Mouse (Mus musculus) hindbrain, embryonic 15.5 days (tissue): ENCODE results near the gene Trit1. TPM values are rescaled to one million over a fixed set of nuclear protein-coding genes. Genes with fewer than 3 reads are reported as not detected.
A peak's percentile ranks its signal among the peaks of the same experiment; 100 is the strongest.

Source experiments
- ATAC-seq: fragments of 200-750 bp; cut with Nextera tagmentation; 2 replicates; pipeline ENCODE4 v1.8.0; 2017; ENCODE audit warnings: low read depth, moderate number of reproducible peaks, moderate TSS enrichment; ENCODE audit not compliant: low FRiP score
- H3K27ac ChIP-seq: fragments of 300-500 bp; sonication (generic); replicated peaks from 2 replicates; pipeline ENCODE4 v1.5.1; 2015; ENCODE audit warnings: mild to moderate bottlenecking, inconsistent platforms
- H3K27me3 ChIP-seq: fragments of 300-500 bp; sonication (generic); 2 replicates; pipeline ENCODE4 v1.6.1; 2015; ENCODE audit warnings: control low read depth, inconsistent platforms
- H3K36me3 ChIP-seq: fragments of 300-500 bp; sonication (generic); 2 replicates; pipeline ENCODE4 v1.6.1; 2015; ENCODE audit warnings: control low read depth, inconsistent platforms
- H3K4me1 ChIP-seq: fragments of 300-500 bp; sonication (generic); replicated peaks from 2 replicates; pipeline ENCODE4 v1.6.1; 2015; ENCODE audit warnings: control low read depth, inconsistent platforms
- H3K4me2 ChIP-seq: fragments of 300-500 bp; sonication (generic); 2 replicates; pipeline ENCODE4 v1.6.1; 2015; ENCODE audit warnings: moderate library complexity, mild to moderate bottlenecking, inconsistent platforms
- H3K4me3 ChIP-seq: fragments of 300-500 bp; sonication (generic); 2 replicates; pipeline ENCODE4 v1.5.1; 2015; ENCODE audit warnings: mild to moderate bottlenecking, inconsistent platforms
- H3K9ac ChIP-seq: fragments of 300-500 bp; sonication (generic); 2 replicates; pipeline ENCODE4 v1.6.1; 2015; ENCODE audit warnings: inconsistent platforms
- H3K9me3 ChIP-seq: fragments of 300-500 bp; sonication (generic); 2 replicates; pipeline ENCODE4 v1.6.1; 2016; ENCODE audit warnings: control low read depth, inconsistent platforms
- WGBS: fragments of 180-500 bp; shearing (Covaris S2); methylation state at CpG from one replicate; pipeline ENCODE4 v1.1.7; 2015; 5-methylcytosine and 5-hydroxymethylcytosine counted together
- polyA plus RNA-seq: library from polyadenylated mRNA; unstranded; fragments of >200 nt; fragmentation: Nextera tagmentation; extraction: Ambion mirVana; gene quantifications from 2 replicates; pipeline ENCODE4 v1.2.1, GENCODE M21; 2015

Gene Trit1
- polyA plus RNA-seq, 1 experiment from 2014 or later = 21.6 TPM

DNA sequence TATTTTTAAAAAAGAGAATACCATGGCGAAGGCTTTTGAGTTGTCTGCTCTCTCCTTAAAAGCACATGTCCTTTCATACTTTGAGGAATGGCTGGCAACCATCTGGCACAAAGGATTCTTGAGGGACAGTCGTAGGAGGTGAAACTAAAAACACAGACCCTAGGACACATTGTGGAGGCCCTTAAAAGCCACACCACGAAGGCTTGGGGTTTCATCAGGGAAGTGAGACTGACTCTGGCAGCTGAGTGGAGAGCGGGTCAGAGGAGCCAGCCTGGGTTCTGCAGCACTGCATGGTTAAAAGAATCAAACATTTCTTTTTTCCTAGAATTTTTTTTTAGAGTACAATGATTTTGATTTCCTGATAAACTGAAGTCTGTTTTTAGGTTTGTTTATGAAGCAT lies 10.2 kb downstream of the Trit1 start:
- ATAC-seq = no peak
- no peak overlapping the region for H3K4me3 ChIP-seq
- H3K9ac ChIP-seq = no peak overlapping the region
- peaks cover 15% of the 10 kb centered on the region; the same call in 1 of the 2 replicates for H3K36me3 ChIP-seq
- no peak overlapping the region for H3K27ac ChIP-seq
- 81% methylated on average over 4 of the region's 4 CpGs for WGBS
- no peaks in the 10 kb centered on the region for H3K27me3 ChIP-seq
- no peaks in the 10 kb centered on the region for H3K9me3 ChIP-seq
- no peak overlapping the region for H3K4me2 ChIP-seq
- H3K4me1 ChIP-seq = 0 out of 2 replicates have a peak, but pooled peaks cover 5% of the 10 kb centered on the region

DNA sequence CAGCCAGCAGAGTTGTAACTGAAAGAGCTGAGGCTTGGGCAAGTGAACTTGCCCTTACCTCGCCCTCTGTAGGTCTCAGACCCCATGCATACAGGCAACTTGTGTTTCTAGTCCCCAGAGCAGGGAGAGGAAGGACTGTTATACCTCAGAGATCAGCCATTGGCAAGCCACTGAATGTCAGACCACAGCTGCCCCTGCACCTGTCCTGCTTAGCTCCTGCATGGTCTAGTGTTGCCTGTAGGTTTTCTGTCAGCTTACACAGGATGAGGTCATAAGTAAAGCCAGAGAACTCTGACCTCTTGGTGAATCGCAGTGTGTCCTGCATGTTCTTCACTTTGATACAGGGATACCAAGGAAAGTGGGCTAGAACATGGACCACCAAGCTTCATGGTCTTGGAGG lies 18.4 kb downstream of the Trit1 start:
- Histone ChIP-seq H3K36me3 (peaks cover 22% of the 10 kb centered on the region), H3K9ac (no peak overlapping the region), H3K4me3 (no peak overlapping the region), H3K4me2 (no peak overlapping the region), H3K27me3 (no peaks in the 10 kb centered on the region), H3K9me3 (no peaks in the 10 kb centered on the region), H3K27ac (no peak overlapping the region), H3K4me1 (no peaks in the 10 kb centered on the region)
- WGBS = 93% methylated on average over 2 of the region's 2 CpGs
- ATAC-seq = no peak

- WGBS = 92% methylated on average over 2 of the region's 2 CpGs
- H3K9ac ChIP-seq = no peak overlapping the region
- H3K27me3 ChIP-seq = no peaks in the 10 kb centered on the region
- H3K4me2 ChIP-seq = no peak overlapping the region
- H3K36me3 ChIP-seq = peaks cover 26% of the 10 kb centered on the region
- no peak overlapping the region for H3K27ac ChIP-seq
- H3K4me1 ChIP-seq = no peaks in the 10 kb centered on the region
- no peaks in the 10 kb centered on the region for H3K9me3 ChIP-seq
- no peak for ATAC-seq
- no peak overlapping the region for H3K4me3 ChIP-seq
Measured at GRCm38 (mm10) chr4:123035636-123036035, 19.2 kb downstream of the Trit1 start.

GRCm38 (mm10) chr4:123036710-123037109 lies 20.3 kb downstream of the Trit1 start:
- H3K9ac ChIP-seq = no peak overlapping the region
- no peak overlapping the region for H3K4me3 ChIP-seq
- H3K27me3 ChIP-seq = no peaks in the 10 kb centered on the region
- no peaks in the 10 kb centered on the region for H3K4me1 ChIP-seq
- H3K9me3 ChIP-seq = no peaks in the 10 kb centered on the region
- ATAC-seq = no peak
- 76% methylated on average over 3 of the region's 3 CpGs for WGBS
- peaks cover 24% of the 10 kb centered on the region for H3K36me3 ChIP-seq
- no peak overlapping the region for H3K4me2 ChIP-seq
- H3K27ac ChIP-seq = no peak overlapping the region

GRCm38 (mm10) chr4:123041131-123041530 lies 24.7 kb downstream of the Trit1 start:
- peaks cover 31% of the 10 kb centered on the region for H3K36me3 ChIP-seq
- no peaks in the 10 kb centered on the region for H3K9me3 ChIP-seq
- no peak overlapping the region for H3K27ac ChIP-seq
- H3K4me1 ChIP-seq = peaks cover 2% of the 10 kb centered on the region; the same call in 1 of the 2 replicates
- WGBS = 93% methylated on average over 6 of the region's 6 CpGs
- H3K4me3 ChIP-seq = no peak overlapping the region
- no peak overlapping the region for H3K9ac ChIP-seq
- no peak overlapping the region for H3K4me2 ChIP-seq
- no peaks in the 10 kb centered on the region for H3K27me3 ChIP-seq
- no peak for ATAC-seq

- H3K27ac ChIP-seq = no peak overlapping the region
- H3K36me3 ChIP-seq = peaks cover 40% of the 10 kb centered on the region
- peaks cover 2% of the 10 kb centered on the region; the same call in 1 of the 2 replicates for H3K4me1 ChIP-seq
- H3K9ac ChIP-seq = no peak overlapping the region
- no peak overlapping the region for H3K4me3 ChIP-seq
- no peak for ATAC-seq
- no peaks in the 10 kb centered on the region for H3K27me3 ChIP-seq
- H3K4me2 ChIP-seq = no peak overlapping the region
- 38% methylated on average over 1 of the region's 1 CpGs for WGBS
- no peaks in the 10 kb centered on the region for H3K9me3 ChIP-seq
Measured at GRCm38 (mm10) chr4:123043858-123044257, 27.5 kb downstream of the Trit1 start.

DNA sequence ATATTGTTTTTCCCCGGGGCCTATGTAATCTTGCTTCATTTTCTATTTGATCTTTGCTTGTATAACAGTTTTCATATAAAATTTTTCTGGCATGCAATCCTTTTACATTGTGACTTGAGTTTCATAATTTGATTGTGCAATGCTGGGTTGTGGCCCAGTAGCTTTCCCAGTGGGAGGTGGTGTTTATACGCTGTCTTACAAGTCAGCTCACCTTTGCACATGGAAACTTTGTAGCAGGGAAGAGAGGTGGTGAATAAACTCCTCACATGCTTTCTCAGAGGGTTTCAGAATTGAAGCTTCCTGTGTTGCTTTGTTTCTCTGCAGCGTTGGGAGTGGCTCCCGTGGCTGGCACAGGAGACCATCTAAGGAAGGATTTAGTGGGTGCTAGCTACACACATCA lies 28.4 kb downstream of the Trit1 start:
- Histone ChIP-seq H3K27me3 (no peaks in the 10 kb centered on the region), H3K36me3 (peaks cover 39% of the 10 kb centered on the region), H3K4me1 (peaks cover 2% of the 10 kb centered on the region; the same call in 1 of the 2 replicates), H3K27ac (no peak overlapping the region), H3K9me3 (no peaks in the 10 kb centered on the region), H3K9ac (no peak overlapping the region), H3K4me3 (no peak overlapping the region), H3K4me2 (no peak overlapping the region)
- WGBS = 89% methylated on average over 4 of the region's 4 CpGs
- ATAC-seq = no peak

DNA sequence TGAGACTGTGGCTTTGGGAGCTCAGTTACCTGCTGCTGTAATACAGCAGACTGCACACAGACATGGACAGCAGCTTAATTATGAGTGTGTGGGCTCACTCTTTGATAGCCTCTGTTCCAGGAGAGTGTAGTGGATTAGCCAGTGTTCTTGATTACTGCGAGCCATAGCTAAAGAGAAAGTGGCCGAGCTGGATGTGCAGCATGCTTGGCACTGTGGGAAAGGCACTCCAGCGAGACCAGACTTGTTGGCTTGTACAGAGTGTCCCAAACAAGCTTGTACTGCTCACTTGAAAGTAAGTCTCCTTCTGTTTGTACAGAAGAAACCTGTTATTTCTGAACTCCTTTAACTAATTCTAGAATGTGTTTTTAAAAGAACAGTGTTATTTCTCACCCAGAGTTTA lies 29.9 kb downstream of the Trit1 start:
- no peak overlapping the region for H3K4me2 ChIP-seq
- peaks cover 14% of the 10 kb centered on the region for H3K4me1 ChIP-seq
- H3K9me3 ChIP-seq = no peaks in the 10 kb centered on the region
- no peak overlapping the region for H3K9ac ChIP-seq
- WGBS = 75% methylated on average over 3 of the region's 3 CpGs
- H3K27me3 ChIP-seq = no peaks in the 10 kb centered on the region
- H3K4me3 ChIP-seq = no peak overlapping the region
- H3K27ac ChIP-seq = no peak overlapping the region; the same call in 1 of the 2 replicates
- no peak for ATAC-seq
- peaks cover 36% of the 10 kb centered on the region for H3K36me3 ChIP-seq

DNA sequence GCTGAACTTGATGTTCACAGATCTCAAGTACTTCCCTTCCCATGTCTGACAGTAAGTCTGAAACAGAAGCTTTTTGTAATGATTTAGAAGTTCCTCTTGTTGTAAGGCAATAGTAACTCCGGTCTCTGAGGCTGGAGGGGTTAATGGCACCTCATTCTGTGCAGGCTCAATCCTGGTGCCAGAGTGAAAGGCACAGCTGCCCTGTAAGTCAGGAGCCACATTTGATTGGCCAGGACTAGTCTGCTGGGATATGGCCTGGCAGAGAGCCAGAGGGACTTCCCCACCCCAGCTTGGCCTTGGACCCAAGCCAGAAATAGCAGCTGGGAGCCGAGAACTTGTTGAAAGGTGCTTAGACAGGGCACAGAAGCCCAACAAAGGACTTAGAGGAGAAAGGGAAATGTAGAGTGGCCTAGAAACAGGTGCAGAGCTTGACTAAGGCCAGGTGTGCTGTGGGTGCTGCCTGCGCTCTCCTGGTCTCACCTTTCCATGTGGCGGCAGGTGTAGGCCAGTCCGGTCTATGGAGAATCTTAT lies 34.3 kb downstream of the Trit1 start:
- Histone ChIP-seq H3K4me1 (peaks cover 28% of the 10 kb centered on the region), H3K27ac (peak overlapping the region; percentile 58; the same call in 1 of the 2 replicates), H3K4me2 (no peak overlapping the region), H3K9me3 (no peaks in the 10 kb centered on the region), H3K4me3 (no peak overlapping the region), H3K9ac (no peak overlapping the region), H3K27me3 (no peaks in the 10 kb centered on the region), H3K36me3 (peaks cover 49% of the 10 kb centered on the region)
- peak; percentile 85 for ATAC-seq
- WGBS = 32% methylated on average over 5 of the region's 5 CpGs

DNA sequence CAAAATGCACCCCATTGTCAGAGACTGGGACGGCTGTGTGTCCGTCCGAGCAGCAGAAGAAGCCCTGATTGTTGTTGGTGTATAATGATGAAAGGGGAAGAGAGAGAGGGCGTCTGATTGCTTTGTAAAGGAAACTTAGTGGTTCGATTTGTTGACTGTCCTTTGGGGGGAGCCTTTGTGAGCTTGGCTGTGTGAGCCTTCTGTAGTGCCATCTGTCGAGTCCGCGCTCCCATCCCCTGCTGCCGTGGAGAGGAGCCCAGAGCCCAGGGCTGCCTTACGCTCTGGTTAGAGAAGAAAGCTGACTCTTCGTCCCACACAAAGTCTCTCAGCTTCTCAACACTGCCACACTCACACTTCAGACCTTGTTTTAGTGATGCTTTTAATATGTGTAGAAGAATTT lies 36.8 kb downstream of the Trit1 start:
- no peaks in the 10 kb centered on the region for H3K27me3 ChIP-seq
- WGBS = 21% methylated on average over 11 of the region's 11 CpGs
- ATAC-seq = no peak
- peak overlapping the region; percentile 56 for H3K27ac ChIP-seq
- H3K4me1 ChIP-seq = peaks cover 28% of the 10 kb centered on the region
- peaks cover 56% of the 10 kb centered on the region for H3K36me3 ChIP-seq
- H3K4me2 ChIP-seq = no peak overlapping the region
- H3K9me3 ChIP-seq = no peaks in the 10 kb centered on the region
- H3K9ac ChIP-seq = no peak overlapping the region
- H3K4me3 ChIP-seq = no peak overlapping the region

- no peak overlapping the region for H3K9ac ChIP-seq
- no peak for ATAC-seq
- peaks cover 28% of the 10 kb centered on the region for H3K4me1 ChIP-seq
- H3K9me3 ChIP-seq = no peaks in the 10 kb centered on the region
- H3K4me3 ChIP-seq = no peak overlapping the region
- H3K27me3 ChIP-seq = no peaks in the 10 kb centered on the region
- H3K27ac ChIP-seq = no peak overlapping the region
- H3K36me3 ChIP-seq = peaks cover 51% of the 10 kb centered on the region
- whole genome bisulfite sequencing = 73% methylated on average over 16 of the region's 16 CpGs
- no peak overlapping the region for H3K4me2 ChIP-seq
Measured at GRCm38 (mm10) chr4:123054172-123054790, 37.9 kb downstream of the Trit1 start.

GRCm38 (mm10) chr4:123056560-123057109 lies 40.2 kb downstream of the Trit1 start:
- no peaks in the 10 kb centered on the region for H3K27me3 ChIP-seq
- H3K36me3 ChIP-seq = peaks cover 45% of the 10 kb centered on the region
- H3K9me3 ChIP-seq = no peaks in the 10 kb centered on the region
- no peak overlapping the region for H3K4me3 ChIP-seq
- H3K27ac ChIP-seq = no peak overlapping the region
- ATAC-seq = no peak
- no peak overlapping the region for H3K9ac ChIP-seq
- H3K4me2 ChIP-seq = no peak overlapping the region
- 95% methylated on average over 3 of the region's 3 CpGs for WGBS
- H3K4me1 ChIP-seq = peaks cover 13% of the 10 kb centered on the region; the same call in 1 of the 2 replicates
